Mouse (Mus musculus) neural tube, embryonic 12.5 days (tissue): ENCODE data around the gene Tmem203. TPM values are rescaled to one million over a fixed set of nuclear protein-coding genes. Genes with fewer than 3 reads are reported as not detected.

ENCODE experiments used
- ATAC-seq: fragments of 200-750 bp; cut with Nextera tagmentation; 2 replicates; pipeline ENCODE4 v1.8.0; 2017; ENCODE audit warnings: low read depth, mild to moderate bottlenecking, moderate TSS enrichment, moderate library complexity; ENCODE audit not compliant: low FRiP score
- H3K27ac ChIP-seq: fragments of 300-500 bp; sonication (generic); 2 replicates; pipeline ENCODE4 v1.5.1; 2016
- H3K27me3 ChIP-seq: fragments of 300-500 bp; sonication (generic); replicated peaks from 2 replicates; pipeline ENCODE4 v1.6.1; 2016; ENCODE audit warnings: mild to moderate bottlenecking
- H3K36me3 ChIP-seq: fragments of 300-500 bp; sonication (generic); 2 replicates; pipeline ENCODE4 v1.6.1; 2016; ENCODE audit warnings: mild to moderate bottlenecking
- H3K4me1 ChIP-seq: fragments of 300-500 bp; sonication (generic); 2 replicates; pipeline ENCODE4 v1.6.1; 2016
- H3K4me2 ChIP-seq: fragments of 300-500 bp; sonication (generic); replicated peaks from 2 replicates; pipeline ENCODE4 v1.6.1; 2016; ENCODE audit warnings: mild to moderate bottlenecking
- H3K4me3 ChIP-seq: fragments of 300-500 bp; sonication (generic); 2 replicates; pipeline ENCODE4 v1.5.1; 2016
- H3K9ac ChIP-seq: fragments of 300-500 bp; sonication (generic); 2 replicates; pipeline ENCODE4 v1.6.1; 2016; ENCODE audit warnings: mild to moderate bottlenecking
- H3K9me3 ChIP-seq: fragments of 300-500 bp; sonication (generic); 2 replicates; pipeline ENCODE4 v1.6.1; 2016; ENCODE audit warnings: mild to moderate bottlenecking
- WGBS: fragments of 180-500 bp; shearing (Covaris S2); methylation state at CpG from one replicate; pipeline ENCODE4 v1.1.7; 2016; 5-methylcytosine and 5-hydroxymethylcytosine counted together
- polyA plus RNA-seq: library from polyadenylated mRNA; unstranded; fragments of >200 nt; fragmentation: Nextera tagmentation; extraction: Ambion mirVana; gene quantifications from 2 replicates; pipeline ENCODE4 v1.2.1, GENCODE M21; 2016

The Tmem203 gene
- polyA plus RNA-seq, 1 experiment from 2014 or later: 20.3 TPM

- no peak overlapping the region for H3K9ac ChIP-seq
- no peaks in the 10 kb centered on the region for H3K9me3 ChIP-seq
- no peak overlapping the region for H3K4me3 ChIP-seq
- H3K27ac ChIP-seq: no peak overlapping the region
- no peaks in the 10 kb centered on the region for H3K36me3 ChIP-seq
- no peak overlapping the region for H3K4me2 ChIP-seq
- H3K27me3 ChIP-seq: peaks cover 9% of the 10 kb centered on the region; the same call in 1 of the 2 replicates
- ATAC-seq: no peak
- WGBS: 71% methylated on average over 5 of the region's 5 CpGs
- no peaks in the 10 kb centered on the region for H3K4me1 ChIP-seq
Measured at GRCm38 (mm10) chr2:25234551-25235220, 20.6 kb upstream of the Tmem203 start.

- no peak within 1 kb of the TSS for H3K4me3 ChIP-seq
- WGBS: 41% methylated on average over 8 of the region's 8 CpGs
- H3K4me2 ChIP-seq: no peak within 1 kb of the TSS
Measured at GRCm38 (mm10) chr2:25236614-25237013, 18.6 kb upstream of the Tmem203 start, which contains the start of gene Rnf224. Gene Rnf224, minus strand, starts transcription at chr2:25236787.

GRCm38 (mm10) chr2:25237522-25237921 is 17.7 kb upstream of the Tmem203 start:
- Histone ChIP-seq H3K4me1 (peaks cover 15% of the 10 kb centered on the region), H3K9ac (no peak overlapping the region), H3K4me3 (no peak overlapping the region), H3K4me2 (no peak overlapping the region), H3K9me3 (no peaks in the 10 kb centered on the region), H3K27me3 (peaks cover 8% of the 10 kb centered on the region), H3K36me3 (no peaks in the 10 kb centered on the region), H3K27ac (no peak overlapping the region)
- ATAC-seq: no peak
- WGBS: 67% methylated on average over 4 of the region's 4 CpGs

More at GRCm38 (mm10) chr2:25236614-25237013, 18.6 kb upstream of the Tmem203 start, which contains the start of gene Rnf224:
- H3K27ac ChIP-seq: no peak within 1 kb of the TSS
- H3K4me1 ChIP-seq: peaks cover 7% of the 10 kb centered on the region
- no peak for ATAC-seq
- H3K9ac ChIP-seq: no peak within 1 kb of the TSS
- no peaks in the 10 kb centered on the region for H3K9me3 ChIP-seq
- peaks cover 7% of the 10 kb centered on the region; the same call in 1 of the 2 replicates for H3K27me3 ChIP-seq
- no peaks in the 10 kb centered on the region for H3K36me3 ChIP-seq

GRCm38 (mm10) chr2:25238106-25238505 is 17.1 kb upstream of the Tmem203 start:
- Histone ChIP-seq H3K27ac (no peak overlapping the region), H3K9ac (no peak overlapping the region)

GRCm38 (mm10) chr2:25239766-25240165 is 15.5 kb upstream of the Tmem203 start:
- H3K36me3 ChIP-seq: no peaks in the 10 kb centered on the region
- H3K4me3 ChIP-seq: no peak overlapping the region
- H3K27ac ChIP-seq: no peak overlapping the region
- 89% methylated on average over 3 of the region's 3 CpGs for WGBS
- H3K9me3 ChIP-seq: no peaks in the 10 kb centered on the region
- peaks cover 21% of the 10 kb centered on the region for H3K4me1 ChIP-seq
- no peak for ATAC-seq
- no peak overlapping the region for H3K9ac ChIP-seq
- H3K4me2 ChIP-seq: no peak overlapping the region
- peaks cover 17% of the 10 kb centered on the region for H3K27me3 ChIP-seq

More at GRCm38 (mm10) chr2:25238106-25238505, 17.1 kb upstream of the Tmem203 start:
- no peaks in the 10 kb centered on the region for H3K36me3 ChIP-seq
- peaks cover 21% of the 10 kb centered on the region for H3K4me1 ChIP-seq
- no peaks in the 10 kb centered on the region for H3K9me3 ChIP-seq
- H3K27me3 ChIP-seq: peaks cover 14% of the 10 kb centered on the region
- no peak for ATAC-seq
- no peak overlapping the region for H3K4me3 ChIP-seq
- no peak overlapping the region for H3K4me2 ChIP-seq

- Histone ChIP-seq H3K9ac (no peak overlapping the region), H3K4me1 (peaks cover 21% of the 10 kb centered on the region), H3K4me3 (no peak overlapping the region), H3K9me3 (no peaks in the 10 kb centered on the region), H3K27me3 (peaks cover 17% of the 10 kb centered on the region), H3K4me2 (peak overlapping the region; percentile 94), H3K27ac (no peak overlapping the region), H3K36me3 (peaks cover 5% of the 10 kb centered on the region)
- ATAC-seq: no peak
- WGBS: 48% methylated on average over 8 of the region's 8 CpGs
Measured at GRCm38 (mm10) chr2:25240310-25240709, 14.9 kb upstream of the Tmem203 start.

GRCm38 (mm10) chr2:25240723-25241437 is 14.4 kb upstream of the Tmem203 start:
- Histone ChIP-seq H3K27ac (no peak overlapping the region), H3K9ac (peak overlapping the region; percentile 5; the same call in 1 of the 2 replicates), H3K36me3 (peaks cover 11% of the 10 kb centered on the region), H3K27me3 (peaks cover 17% of the 10 kb centered on the region), H3K4me1 (peaks cover 21% of the 10 kb centered on the region), H3K4me3 (peak overlapping the region; percentile 60), H3K4me2 (peak overlapping the region; percentile 94), H3K9me3 (no peaks in the 10 kb centered on the region)
- ATAC-seq: peak; percentile 69
- WGBS: 2% methylated on average over 29 of the region's 29 CpGs

GRCm38 (mm10) chr2:25241438-25241775 is 13.8 kb upstream of the Tmem203 start:
- H3K4me2 ChIP-seq: peak overlapping the region; percentile 94
- H3K4me3 ChIP-seq: peak overlapping the region; percentile 60
- no peak overlapping the region for H3K27ac ChIP-seq
- 23% methylated on average over 6 of the region's 6 CpGs for WGBS
- H3K9ac ChIP-seq: peak overlapping the region; percentile 82; the same call in 1 of the 2 replicates
- peak; percentile 26 for ATAC-seq
- H3K4me1 ChIP-seq: peaks cover 21% of the 10 kb centered on the region
- H3K9me3 ChIP-seq: no peaks in the 10 kb centered on the region
- peaks cover 16% of the 10 kb centered on the region for H3K36me3 ChIP-seq
- H3K27me3 ChIP-seq: peaks cover 17% of the 10 kb centered on the region

- Histone ChIP-seq H3K36me3 (peaks cover 22% of the 10 kb centered on the region), H3K27me3 (peaks cover 17% of the 10 kb centered on the region), H3K9me3 (no peaks in the 10 kb centered on the region), H3K9ac (peak within 1 kb of the TSS; percentile 82), H3K4me1 (peaks cover 21% of the 10 kb centered on the region), H3K4me3 (peak within 1 kb of the TSS; percentile 60), H3K27ac (no peak within 1 kb of the TSS), H3K4me2 (peak within 1 kb of the TSS; percentile 94)
- ATAC-seq: peak; percentile 39
- WGBS: under 1% methylated on average over 54 of the region's 59 CpGs
Measured at GRCm38 (mm10) chr2:25242101-25242506, 13.1 kb upstream of the Tmem203 start, which contains the start of the genes Rnf208 and Cysrt1. Gene Rnf208, plus strand, starts transcription at chr2:25242255. Gene Cysrt1, minus strand, starts transcription at chr2:25242452.

GRCm38 (mm10) chr2:25243342-25243741 is 11.9 kb upstream of the Tmem203 start:
- Histone ChIP-seq H3K27me3 (peaks cover 17% of the 10 kb centered on the region), H3K4me1 (peaks cover 21% of the 10 kb centered on the region), H3K9ac (peak overlapping the region; percentile 82; the same call in 1 of the 2 replicates), H3K4me2 (peak overlapping the region; percentile 94), H3K4me3 (no peak overlapping the region; the same call in 1 of the 2 replicates), H3K27ac (no peak overlapping the region), H3K36me3 (peaks cover 33% of the 10 kb centered on the region), H3K9me3 (no peaks in the 10 kb centered on the region)
- no peak for ATAC-seq
- WGBS: 78% methylated on average over 8 of the region's 8 CpGs

GRCm38 (mm10) chr2:25244144-25244543 is 11.1 kb upstream of the Tmem203 start:
- ATAC-seq: no peak
- 0 out of 2 replicates have a peak overlapping the region, but pooled peaks have one; percentile 94 for H3K4me2 ChIP-seq
- H3K27me3 ChIP-seq: peaks cover 17% of the 10 kb centered on the region
- no peak overlapping the region for H3K9ac ChIP-seq
- no peaks in the 10 kb centered on the region for H3K9me3 ChIP-seq
- H3K4me1 ChIP-seq: peaks cover 21% of the 10 kb centered on the region
- WGBS: 88% methylated on average over 4 of the region's 4 CpGs
- H3K27ac ChIP-seq: no peak overlapping the region
- peaks cover 40% of the 10 kb centered on the region for H3K36me3 ChIP-seq
- H3K4me3 ChIP-seq: no peak overlapping the region
